Mouse (Mus musculus) thymus, adult 2 months (tissue): ENCODE measurements around the gene Clec2i. TPM values are rescaled to one million over a fixed set of nuclear protein-coding genes. Genes with fewer than 3 reads are reported as not detected.

Experiments used
- DNase-seq: peaks from one replicate; pipeline ENCODE4 v3.0.0; 2021
- H3K27ac ChIP-seq: fragments of 200-500 bp; 2 replicates; pipeline ENCODE4 v1.5.1; 2012; ENCODE audit warnings: low read length, control low read depth; ENCODE audit not compliant: control insufficient read depth, insufficient read depth
- H3K27me3 ChIP-seq: fragments of 200-500 bp; 2 replicates; pipeline ENCODE4 v1.6.1; 2012; ENCODE audit warnings: mild to moderate bottlenecking, low read length, moderate library complexity, mixed read lengths; ENCODE audit not compliant: control insufficient read depth, insufficient read depth
- H3K36me3 ChIP-seq: fragments of 200-500 bp; 2 replicates; pipeline ENCODE4 v1.6.1; 2012; ENCODE audit warnings: mild to moderate bottlenecking, low read length, moderate library complexity; ENCODE audit not compliant: control insufficient read depth, insufficient read depth
- H3K4me1 ChIP-seq: fragments of 200-500 bp; replicated peaks from 2 replicates; pipeline ENCODE4 v1.6.1; 2012; ENCODE audit warnings: low read length; ENCODE audit not compliant: control insufficient read depth, insufficient read depth
- H3K4me3 ChIP-seq: fragments of 200-500 bp; 2 replicates; pipeline ENCODE4 v1.5.1; 2012; ENCODE audit warnings: mild to moderate bottlenecking, low read length, control low read depth, moderate library complexity; ENCODE audit not compliant: control insufficient read depth, insufficient read depth
- CTCF ChIP-seq: fragments of 200-500 bp; IDR thresholded peaks from 2 replicates; pipeline ENCODE4 v1.5.1; 2012; ENCODE audit warnings: mild to moderate bottlenecking, control low read depth, low read length, moderate library complexity, borderline replicate concordance; ENCODE audit not compliant: control insufficient read depth, poor library complexity, insufficient read depth; ENCODE audit errors: extremely low read depth
- POLR2A ChIP-seq: fragments of 200-500 bp; IDR thresholded peaks from 2 replicates; pipeline ENCODE4 v1.6.1; 2012; ENCODE audit warnings: mild to moderate bottlenecking, low read length, control low read depth, moderate library complexity; ENCODE audit not compliant: control insufficient read depth, poor library complexity, insufficient read depth; ENCODE audit errors: extremely low read depth
- WGBS: fragments of 180-500 bp; shearing (Covaris S2); methylation state at CpG from one replicate; pipeline ENCODE4 v1.1.7; 2018; 5-methylcytosine and 5-hydroxymethylcytosine counted together
- polyA plus RNA-seq: library from polyadenylated mRNA; depleted of rRNA; stranded (reverse); fragments of >200 nt; gene quantifications from 2 replicates; pipeline ENCODE4 v1.2.3, GENCODE M21; 2012

Gene Clec2i
- polyA plus RNA-seq, 1 experiment, result 12.1 TPM

DNA sequence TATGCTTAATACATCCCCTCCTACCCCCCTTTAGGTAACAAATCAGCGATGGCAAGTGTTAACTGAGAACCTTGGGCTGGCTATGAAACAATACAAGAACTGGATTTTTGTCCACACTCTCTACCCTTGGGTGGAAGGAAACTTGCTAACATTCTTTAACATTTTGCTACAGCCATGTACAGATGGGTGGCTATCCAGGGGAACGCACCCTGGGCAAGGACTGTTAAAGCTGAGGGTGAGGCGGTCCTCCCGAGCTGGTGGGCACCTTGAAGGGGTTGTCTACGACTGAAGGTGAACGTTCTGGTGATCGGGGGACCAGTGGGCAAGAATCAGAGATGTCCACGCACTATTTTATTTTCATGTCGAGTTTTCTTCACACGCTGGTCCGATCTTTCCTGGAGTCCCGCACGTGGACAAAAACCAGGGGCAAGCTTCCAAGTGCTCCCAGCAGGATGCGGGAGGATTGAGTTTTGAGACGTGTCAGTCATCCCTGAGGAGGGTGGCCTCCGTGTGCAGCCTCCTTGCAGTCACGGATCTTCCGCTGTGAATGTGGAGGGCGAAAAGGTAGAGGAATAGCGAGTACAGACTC is 44.9 kb upstream of the Clec2i start:
- H3K36me3 ChIP-seq, result no peaks in the 10 kb centered on the region
- peak overlapping the region; percentile 77 for H3K4me3 ChIP-seq
- TF ChIP-seq CTCF (no peak), POLR2A (0 out of 2 replicates have a peak, but pooled peaks have one; percentile 12)
- H3K27ac ChIP-seq, result peak overlapping the region; percentile 40; the same call in 1 of the 2 replicates
- DNase-seq, result no peak
- 1% methylated on average over 20 of the region's 20 CpGs for WGBS
- H3K27me3 ChIP-seq, result no peaks in the 10 kb centered on the region
- H3K4me1 ChIP-seq, result peaks cover 11% of the 10 kb centered on the region

GRCm38 (mm10) chr6:128842945-128843478 is 44.4 kb upstream of the Clec2i start:
- peaks cover 9% of the 10 kb centered on the region for H3K4me1 ChIP-seq
- under 1% methylated on average over 44 of the region's 44 CpGs for WGBS

GRCm38 (mm10) chr6:128843479-128843992 is 43.9 kb upstream of the Clec2i start:
- H3K4me3 ChIP-seq, result peak overlapping the region; percentile 77
- peak; percentile 61 for DNase-seq
- under 1% methylated on average over 22 of the region's 22 CpGs for WGBS
- no peaks in the 10 kb centered on the region for H3K27me3 ChIP-seq
- H3K27ac ChIP-seq, result peak overlapping the region; percentile 85
- TF ChIP-seq POLR2A (no peak; the same call in 1 of the 2 replicates), CTCF (peak; percentile 29; the same call in 1 of the 2 replicates)
- peaks cover 3% of the 10 kb centered on the region; the same call in 1 of the 2 replicates for H3K36me3 ChIP-seq
- H3K4me1 ChIP-seq, result peaks cover 9% of the 10 kb centered on the region

More at GRCm38 (mm10) chr6:128842945-128843478, 44.4 kb upstream of the Clec2i start:
- H3K4me3 ChIP-seq, result peak overlapping the region; percentile 77
- no peaks in the 10 kb centered on the region for H3K36me3 ChIP-seq
- TF ChIP-seq CTCF (no peak), POLR2A (peak; percentile 13; the same call in 1 of the 2 replicates)
- peak overlapping the region; percentile 85 for H3K27ac ChIP-seq
- H3K27me3 ChIP-seq, result no peaks in the 10 kb centered on the region
- peak; percentile 83 for DNase-seq

DNA sequence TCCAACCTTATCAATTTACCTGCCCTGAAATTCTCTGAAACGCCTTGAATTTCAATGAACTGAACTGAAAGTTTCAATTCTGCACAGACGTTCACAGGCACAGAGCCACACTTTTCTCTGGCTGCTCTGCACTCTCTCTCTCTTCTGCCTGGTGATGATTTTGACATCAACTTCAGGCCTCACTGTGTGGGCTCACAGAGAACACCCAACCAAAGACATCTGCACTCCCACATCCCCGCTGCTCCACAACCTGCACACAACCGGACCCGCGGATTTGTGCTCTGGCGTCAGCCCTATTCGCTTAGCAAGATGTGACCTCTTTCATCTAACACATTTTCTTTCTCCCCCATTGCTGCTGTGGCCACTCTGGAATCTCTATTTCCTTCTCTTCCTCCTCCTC is 43.3 kb upstream of the Clec2i start:
- no peak for DNase-seq
- WGBS, result 25% methylated on average over 8 of the region's 8 CpGs
- H3K4me1 ChIP-seq, result peaks cover 9% of the 10 kb centered on the region
- no peak for TF ChIP-seq POLR2A
- TF ChIP-seq CTCF, result no peak
- no peaks in the 10 kb centered on the region for H3K27me3 ChIP-seq
- H3K36me3 ChIP-seq, result peaks cover 6% of the 10 kb centered on the region; the same call in 1 of the 2 replicates
- no peak overlapping the region for H3K4me3 ChIP-seq
- no peak overlapping the region for H3K27ac ChIP-seq

DNA sequence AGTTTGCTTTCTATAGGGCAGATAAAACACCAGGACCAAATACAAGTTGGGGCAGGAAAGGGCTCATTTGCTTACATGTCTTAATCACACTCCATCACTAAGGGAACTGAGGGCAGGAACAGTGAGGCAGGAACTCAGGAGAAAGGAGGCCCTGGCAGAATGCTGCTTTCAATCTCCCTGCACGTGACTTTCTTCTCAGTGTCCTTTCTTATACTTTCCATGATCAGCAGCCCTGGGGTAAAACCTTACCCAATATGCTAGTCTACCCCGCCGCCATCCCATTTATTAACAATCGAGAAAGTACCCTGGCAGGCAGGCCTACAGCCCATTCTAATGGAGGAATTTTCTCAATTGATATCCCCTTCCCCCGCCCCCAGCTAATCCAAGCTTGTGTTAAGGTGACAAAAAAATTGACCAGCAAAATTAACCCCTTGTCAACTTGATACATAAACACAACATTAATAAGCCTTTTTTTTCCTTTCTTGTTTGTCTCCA is 42.8 kb upstream of the Clec2i start:
- Histone ChIP-seq H3K4me1 (peaks cover 9% of the 10 kb centered on the region), H3K4me3 (no peak overlapping the region), H3K27ac (no peak overlapping the region), H3K27me3 (no peaks in the 10 kb centered on the region), H3K36me3 (peaks cover 6% of the 10 kb centered on the region; the same call in 1 of the 2 replicates)
- 91% methylated on average over 5 of the region's 5 CpGs for WGBS
- TF ChIP-seq CTCF, result no peak
- no peak for TF ChIP-seq POLR2A
- no peak for DNase-seq

GRCm38 (mm10) chr6:128845319-128845979 is 41.9 kb upstream of the Clec2i start:
- peak; percentile 87 for DNase-seq
- Histone ChIP-seq H3K4me1 (peaks cover 9% of the 10 kb centered on the region), H3K27me3 (no peaks in the 10 kb centered on the region), H3K27ac (peak overlapping the region; percentile 35; the same call in 1 of the 2 replicates), H3K36me3 (peaks cover 6% of the 10 kb centered on the region; the same call in 1 of the 2 replicates), H3K4me3 (no peak overlapping the region)
- TF ChIP-seq CTCF (peak; percentile 99), POLR2A (no peak)
- WGBS, result 35% methylated on average over 7 of the region's 7 CpGs
